Mouse (Mus musculus): Measurements from ENCODE around the gene Gm20388.
A peak's percentile ranks its signal among the peaks of the same experiment; 100 is the strongest.
"Not testable (repeated sequence)": the region's sequence is repeated elsewhere in the genome, so short reads cannot be mapped to it uniquely, and the experiment has no call there.

Gene Gm20388

DNA sequence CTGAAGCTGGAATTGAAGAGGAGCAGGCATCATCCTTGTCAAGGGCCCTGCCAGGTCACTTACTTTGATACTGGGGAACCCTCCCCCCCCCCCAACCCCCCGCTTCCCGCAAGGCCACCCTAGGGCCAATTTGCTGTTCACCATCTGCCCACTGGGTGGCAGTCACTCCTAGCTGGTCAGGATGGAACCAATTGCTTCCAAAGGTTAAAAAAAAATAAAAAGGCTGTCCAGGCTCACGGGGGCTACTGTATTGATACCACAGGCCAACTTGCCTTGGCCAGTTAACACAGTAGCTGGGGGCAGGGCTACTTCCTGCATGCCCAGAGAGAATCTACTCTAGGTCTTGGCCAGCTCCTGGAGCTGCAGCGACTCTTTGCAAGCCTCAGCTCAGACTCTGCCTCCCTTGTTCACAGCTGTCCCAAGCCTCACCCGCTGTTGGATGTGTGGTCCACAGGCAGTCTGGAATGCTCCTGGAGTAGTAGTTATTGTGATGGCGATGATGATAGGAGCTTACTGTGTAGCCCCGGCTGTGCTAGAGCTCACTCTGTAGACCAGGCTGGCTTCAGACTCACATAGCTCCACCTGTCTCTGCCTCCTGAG is 2707.4 kb downstream of the Gm20388 start:
- peak; percentile 90 for DNase-seq (ENCODE audit: low spot score)

DNA sequence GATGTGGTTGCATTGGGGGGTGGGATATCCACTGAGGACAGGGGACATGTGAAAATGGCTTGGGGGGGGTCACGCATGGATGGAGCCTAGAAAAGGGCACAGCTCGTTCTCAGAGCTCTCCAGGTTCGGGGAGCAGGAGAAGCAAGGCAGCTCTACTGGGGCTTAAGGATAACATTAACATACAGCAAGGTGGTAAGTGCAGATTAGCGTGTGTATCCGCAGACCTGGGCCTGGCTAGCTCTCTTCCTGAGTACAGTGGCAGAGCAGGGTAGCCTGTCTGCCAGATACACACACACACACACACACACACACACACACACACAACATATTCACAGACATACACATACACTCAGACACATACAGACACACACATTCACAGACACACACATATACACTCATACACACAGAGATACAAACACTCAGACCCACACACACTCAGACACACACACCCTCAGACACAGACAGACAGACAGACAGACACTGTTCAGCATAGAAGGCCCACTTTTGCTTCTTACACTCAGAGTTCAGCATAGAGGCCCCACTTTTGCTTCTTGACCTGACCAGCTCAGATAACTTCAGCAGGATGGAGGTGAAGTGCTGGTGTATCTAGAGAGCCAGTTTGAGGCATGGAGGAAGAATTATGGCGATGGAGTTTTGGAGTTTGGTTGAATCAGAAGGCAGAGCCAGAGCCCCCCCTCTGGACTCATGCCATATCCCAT is 2708.2 kb downstream of the Gm20388 start:
- DNase-seq (ENCODE audit: low spot score) = no peak

DNA sequence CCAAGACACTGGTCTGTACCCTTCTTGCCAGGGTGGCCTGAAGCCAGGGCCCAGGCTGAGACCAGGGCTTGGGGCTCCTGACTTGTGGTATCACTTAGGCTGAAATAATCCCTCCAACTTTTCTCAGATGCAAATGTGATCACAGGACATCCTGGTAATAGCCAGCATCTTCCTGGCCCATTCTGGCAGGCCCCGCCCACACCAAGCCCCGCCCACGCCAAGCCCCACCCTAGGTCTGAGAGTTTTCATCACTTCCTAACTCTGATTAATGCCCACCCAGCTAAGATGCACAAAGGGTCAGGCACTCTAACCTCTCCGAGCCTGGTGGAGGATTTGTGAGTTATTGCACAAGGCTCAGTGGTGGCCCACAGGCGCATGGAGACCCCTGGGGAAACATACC is 2709.8 kb downstream of the Gm20388 start:
- DNase-seq (ENCODE audit: low spot score) = peak; percentile 20

DNA sequence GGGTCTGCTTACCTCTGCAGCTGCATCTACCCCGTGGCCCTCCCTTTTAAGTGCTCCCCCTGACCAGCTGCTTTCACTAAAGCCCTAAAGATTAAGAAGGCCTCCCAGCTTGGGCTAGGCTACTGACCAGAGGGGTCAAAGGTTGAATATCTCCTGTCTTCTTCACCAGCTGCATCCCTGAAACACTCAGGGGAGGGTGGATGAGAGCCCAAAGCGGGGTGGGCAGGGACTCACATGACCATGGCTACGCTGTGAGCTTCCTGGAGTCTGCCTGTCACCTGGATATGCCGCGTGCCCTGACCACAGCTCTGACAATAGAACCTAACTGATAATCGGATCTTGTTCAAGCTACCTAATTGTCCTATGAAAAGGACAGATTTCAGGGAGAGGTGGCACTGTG is 2712.1 kb downstream of the Gm20388 start, which contains the start of gene Pabpn1l:
Pabpn1l (minus strand) TSS at position 13 of the 400 bp plus-strand sequence.
- peak; percentile 23 for DNase-seq (ENCODE audit: low spot score)

DNA sequence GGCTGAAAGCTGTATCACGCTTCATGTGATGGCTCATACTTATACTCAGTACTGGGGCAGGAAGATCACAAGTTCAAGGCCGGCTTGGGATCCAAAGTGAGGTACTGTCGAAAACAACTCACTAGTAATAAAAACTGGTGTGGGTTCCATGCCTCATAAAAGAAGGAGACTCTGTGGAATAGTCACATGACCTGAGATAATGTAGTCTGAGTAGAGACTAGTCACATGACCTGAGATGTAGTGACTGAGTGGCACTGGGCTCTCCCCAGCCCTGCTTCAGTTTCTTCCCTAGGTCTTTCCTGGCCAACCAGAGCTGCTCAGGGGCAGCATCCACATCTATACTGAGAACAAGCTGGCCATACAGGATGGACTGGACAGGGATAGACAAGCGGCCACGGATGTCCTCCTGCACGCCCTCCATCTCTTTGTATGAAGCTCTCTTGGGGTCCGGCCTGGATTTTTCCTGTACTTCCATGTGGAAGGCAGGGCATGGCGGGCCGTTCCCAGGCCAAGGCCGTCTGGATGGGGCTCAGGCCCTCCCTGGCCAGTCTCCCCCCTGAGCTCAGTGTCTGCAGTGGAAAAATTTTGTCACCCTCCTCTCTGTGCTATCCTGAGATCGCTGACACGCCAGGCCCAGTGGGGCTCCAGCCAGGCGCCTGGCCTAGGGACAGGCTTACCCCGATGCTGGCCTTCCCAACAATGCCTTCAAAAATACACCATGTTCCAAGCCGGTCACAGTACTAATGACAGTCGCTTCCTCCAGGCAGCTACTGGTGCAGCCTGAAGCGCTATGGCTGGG is 2713.4 kb downstream of the Gm20388 start:
- DNase-seq (ENCODE audit: low spot score) = no peak

DNA sequence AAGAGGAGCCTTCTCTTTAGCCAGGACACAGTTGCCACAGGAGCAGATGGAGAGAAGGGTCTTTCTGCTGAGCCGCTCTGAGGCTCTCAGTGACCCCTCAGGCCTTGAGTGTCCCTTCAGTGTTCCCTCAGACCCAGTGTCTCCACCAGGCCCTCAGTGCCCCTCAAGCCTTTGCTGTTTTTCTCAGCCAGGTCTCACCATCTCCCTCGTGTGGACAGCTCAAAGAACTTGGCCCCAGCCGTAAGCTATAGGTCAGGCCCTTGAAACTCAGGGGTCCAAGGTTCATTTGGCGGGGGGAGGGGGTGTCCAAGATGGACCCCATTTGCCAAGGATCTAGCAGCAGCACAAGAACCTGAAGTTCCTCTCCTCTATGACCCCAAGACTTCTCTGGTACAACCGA is 2714.0 kb downstream of the Gm20388 start:
- no peak for DNase-seq (ENCODE audit: low spot score)

DNA sequence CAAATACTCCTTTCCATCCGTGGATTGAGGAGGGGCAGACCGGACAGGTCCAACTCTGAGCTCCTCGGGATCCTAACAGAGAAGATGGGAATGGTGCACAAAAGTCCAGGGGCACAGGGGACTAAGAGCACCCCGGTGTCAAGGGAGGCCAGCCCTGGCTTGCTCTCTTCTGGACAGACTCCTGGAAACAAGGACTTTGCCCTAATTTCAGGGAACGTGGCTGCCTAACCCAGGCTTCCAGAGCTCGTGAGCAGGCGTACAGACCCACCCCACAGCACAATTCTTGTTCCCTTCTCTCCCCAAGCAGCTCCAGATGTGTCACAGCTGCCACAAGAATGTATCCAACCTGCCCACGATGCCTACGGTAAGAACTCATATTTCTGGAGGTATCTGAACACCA is 2715.2 kb downstream of the Gm20388 start:
- no peak for DNase-seq (ENCODE audit: low spot score)

DNA sequence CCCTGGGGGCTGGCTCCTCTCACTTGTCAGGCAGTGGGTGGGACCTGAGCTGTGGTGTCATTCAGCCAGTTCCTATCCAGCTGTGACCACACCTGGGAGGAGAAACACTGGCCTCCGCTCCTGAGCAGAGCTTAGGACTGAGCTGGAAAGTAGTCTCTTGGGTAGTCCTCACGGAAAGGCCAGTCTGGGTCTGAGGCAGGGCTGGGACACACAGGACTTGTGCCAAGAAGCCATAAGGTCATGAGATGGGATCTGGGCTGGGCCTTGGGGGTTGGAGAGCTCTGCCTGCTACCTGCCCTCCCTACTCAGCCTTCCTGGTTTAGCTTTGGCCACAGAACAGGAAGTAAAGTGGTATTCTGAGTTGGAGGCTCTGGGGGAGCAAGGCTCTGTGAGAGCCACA is 2716.3 kb downstream of the Gm20388 start:
- no peak for DNase-seq (ENCODE audit: low spot score)

DNA sequence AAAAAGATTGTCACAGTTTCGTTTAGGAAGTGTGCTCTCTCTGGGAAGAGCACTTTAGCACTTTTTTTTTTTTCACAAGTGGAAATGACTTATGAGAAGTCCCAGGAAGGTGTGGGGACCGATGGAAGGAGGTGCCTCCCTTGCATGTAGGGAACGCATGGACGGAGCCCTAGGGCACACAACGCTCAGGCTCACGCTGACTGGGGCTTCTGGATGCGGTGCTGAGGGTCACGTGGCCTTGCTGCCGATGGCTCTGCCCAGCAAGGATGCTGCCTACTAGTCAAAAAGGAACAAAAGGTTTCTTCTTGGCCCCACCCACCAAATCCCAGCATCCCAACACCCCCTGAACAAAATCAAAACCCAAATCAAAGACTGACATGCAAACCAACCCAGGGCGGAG is 2718.7 kb downstream of the Gm20388 start:
- DNase-seq (ENCODE audit: low spot score) = peak; percentile 24

DNA sequence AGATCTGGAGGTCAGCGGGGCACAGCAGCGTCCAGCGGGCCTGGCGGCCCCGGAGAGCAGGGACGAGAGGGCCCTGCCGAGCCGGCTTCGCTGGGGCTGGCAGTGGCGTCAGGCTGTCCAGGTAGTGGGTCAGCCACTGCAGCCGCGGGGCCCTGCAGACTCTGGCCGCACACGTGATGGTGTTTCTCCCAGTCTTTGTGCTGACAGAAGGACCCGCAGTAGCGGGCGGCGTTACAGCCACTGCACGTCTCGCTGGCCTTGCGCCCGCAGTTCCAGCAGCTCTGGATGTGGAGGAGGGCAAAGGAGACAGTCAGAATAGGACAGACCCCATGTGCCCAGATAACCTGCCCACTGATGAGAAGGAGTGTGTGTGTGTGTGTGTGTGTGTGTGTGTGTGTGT is 2720.1 kb downstream of the Gm20388 start:
- DNase-seq (ENCODE audit: low spot score) = no peak

DNA sequence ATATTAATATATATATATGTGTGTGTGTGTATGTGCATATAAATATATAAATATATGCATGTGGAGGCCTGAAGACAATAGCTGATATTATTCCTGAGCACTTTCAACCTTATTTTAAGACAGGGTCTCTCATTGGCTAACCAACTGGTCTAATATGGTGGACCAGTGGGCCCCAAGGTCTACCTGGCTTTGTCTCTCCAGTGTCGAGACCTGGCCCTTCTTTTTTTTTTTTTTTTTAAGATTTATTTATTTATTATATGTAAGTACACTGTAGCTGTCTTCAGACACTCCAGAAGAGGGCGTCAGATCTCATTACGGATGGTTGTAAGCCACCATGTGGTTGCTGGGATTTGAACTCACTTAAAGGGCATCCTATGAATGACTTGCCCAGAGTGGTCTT is 2721.5 kb downstream of the Gm20388 start:
- DNase-seq (ENCODE audit: low spot score) = not testable (repeated sequence)

DNA sequence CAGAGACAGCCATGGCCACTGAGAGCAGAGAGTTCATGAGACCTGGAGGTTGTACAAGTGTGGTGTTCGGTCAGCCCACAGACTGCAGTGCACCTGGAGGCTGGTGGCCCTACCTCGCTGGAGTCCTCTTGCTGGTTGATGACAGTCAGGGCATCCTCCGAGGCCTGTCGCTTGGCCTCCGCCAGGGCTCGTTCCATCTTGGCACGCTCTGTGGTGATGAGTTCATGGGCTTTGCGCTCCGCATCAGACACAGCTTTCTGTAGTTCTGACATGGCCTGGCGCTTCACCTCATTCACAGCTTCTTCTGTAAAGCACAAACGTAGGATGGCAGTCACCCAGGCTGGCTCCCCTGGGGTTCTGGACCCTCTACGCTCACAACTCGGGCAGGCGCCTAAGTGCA is 2722.6 kb downstream of the Gm20388 start:
- no peak for DNase-seq (ENCODE audit: low spot score)

DNA sequence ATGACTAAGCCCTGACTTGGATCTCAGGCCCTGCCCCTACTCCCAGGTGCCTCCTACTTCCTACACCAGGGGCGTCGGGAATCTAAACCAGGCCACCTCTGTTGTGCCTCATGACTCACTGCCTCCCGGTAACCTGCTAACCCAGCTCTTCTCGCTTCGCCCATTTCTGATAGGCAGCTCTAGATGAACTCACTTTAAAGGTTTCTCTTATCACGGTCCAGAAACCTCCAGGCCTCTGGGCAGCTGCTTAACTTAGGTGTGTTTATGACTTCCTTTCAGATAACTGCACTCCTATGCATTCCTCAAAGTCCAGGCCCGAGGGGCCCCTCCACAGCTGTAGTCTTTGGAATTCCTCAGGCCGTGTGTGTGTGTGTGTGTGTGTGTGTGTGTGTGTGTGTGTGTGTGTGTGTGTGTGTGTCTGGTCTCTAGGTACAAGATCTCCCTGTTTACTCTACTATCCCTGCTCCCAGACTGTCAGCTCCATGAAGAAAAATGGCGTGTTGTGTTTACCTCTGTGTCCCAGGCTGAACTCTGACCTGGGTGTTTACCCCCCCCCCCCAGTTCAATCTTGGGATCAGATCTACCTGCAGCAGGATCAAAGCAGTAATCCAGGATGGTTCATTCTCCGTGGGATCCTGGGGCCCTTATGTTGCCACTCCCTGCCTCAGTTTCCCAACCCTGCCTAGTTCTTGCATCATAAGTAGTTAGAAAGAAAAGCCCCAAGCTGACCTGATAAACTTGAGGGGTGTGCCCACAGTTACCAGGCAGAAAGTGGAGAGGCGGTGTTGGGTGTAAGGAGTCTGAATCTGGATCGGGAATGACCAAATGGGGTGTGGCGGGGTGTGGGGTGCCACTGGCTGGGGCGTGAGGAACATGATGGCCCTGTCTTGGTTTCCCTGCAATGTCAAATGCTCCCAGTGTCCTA is 2725.5 kb downstream of the Gm20388 start:
- peak; percentile 22 for DNase-seq (ENCODE audit: low spot score)

DNA sequence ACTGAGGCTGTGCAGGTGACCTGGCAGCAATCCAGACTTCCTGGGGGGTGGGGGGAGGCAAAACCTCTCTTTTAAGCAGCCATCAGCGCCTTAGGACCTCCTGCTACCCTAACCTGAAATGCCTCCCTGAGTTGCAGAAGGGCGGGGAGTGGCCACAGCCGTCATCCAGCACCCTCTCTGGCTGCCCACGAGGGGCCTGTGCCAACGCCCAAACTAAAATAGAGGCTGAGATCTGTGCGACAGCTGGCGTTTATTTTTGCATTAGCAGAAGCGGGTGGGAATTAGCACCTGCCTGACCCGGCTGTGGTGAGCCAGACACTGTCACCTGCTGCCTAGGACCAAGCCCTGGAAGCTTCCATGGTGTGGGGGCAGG is 2726.1 kb downstream of the Gm20388 start:
- DNase-seq (ENCODE audit: low spot score) = no peak

DNA sequence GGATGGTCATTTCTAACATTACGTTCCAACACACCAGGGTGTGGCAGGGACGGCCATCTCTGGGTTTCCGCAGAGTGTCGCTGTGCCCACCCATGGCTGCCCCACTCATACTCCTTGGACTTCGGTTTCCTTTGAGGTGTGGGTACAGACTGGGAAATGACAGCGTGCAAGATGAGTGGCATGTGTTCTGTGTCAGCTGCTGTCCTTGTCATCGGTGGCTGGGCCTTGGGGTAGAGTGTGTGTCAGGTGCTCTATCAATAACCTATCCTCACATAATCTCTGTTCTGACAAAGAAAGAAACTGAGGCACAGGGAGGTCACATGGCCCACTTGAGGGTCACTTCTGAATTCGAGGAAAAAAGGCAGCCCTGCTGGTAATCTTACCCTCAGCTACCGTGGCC is 2726.6 kb downstream of the Gm20388 start:
- DNase-seq (ENCODE audit: low spot score) = no peak

DNA sequence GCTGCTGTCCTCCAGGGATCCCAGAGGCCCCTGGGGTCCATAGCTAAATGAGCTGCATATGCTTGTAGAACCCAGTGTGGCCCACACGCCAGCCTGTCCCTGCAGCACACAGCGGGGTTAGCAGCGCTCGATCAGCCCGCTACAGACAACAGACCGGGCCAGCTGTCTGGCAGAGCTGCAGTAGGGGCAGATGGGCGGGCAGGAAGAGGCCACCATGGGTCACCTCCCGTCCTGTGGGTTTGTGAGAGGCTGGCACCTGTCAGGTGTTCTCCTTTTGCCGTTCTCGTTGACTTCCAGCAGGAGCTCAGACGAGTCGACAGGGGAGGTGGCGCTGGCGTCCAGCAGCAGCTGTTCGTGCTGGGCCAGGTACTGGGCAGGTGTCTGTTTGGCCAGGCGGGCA is 2728.0 kb downstream of the Gm20388 start:
- DNase-seq (ENCODE audit: low spot score) = no peak

DNA sequence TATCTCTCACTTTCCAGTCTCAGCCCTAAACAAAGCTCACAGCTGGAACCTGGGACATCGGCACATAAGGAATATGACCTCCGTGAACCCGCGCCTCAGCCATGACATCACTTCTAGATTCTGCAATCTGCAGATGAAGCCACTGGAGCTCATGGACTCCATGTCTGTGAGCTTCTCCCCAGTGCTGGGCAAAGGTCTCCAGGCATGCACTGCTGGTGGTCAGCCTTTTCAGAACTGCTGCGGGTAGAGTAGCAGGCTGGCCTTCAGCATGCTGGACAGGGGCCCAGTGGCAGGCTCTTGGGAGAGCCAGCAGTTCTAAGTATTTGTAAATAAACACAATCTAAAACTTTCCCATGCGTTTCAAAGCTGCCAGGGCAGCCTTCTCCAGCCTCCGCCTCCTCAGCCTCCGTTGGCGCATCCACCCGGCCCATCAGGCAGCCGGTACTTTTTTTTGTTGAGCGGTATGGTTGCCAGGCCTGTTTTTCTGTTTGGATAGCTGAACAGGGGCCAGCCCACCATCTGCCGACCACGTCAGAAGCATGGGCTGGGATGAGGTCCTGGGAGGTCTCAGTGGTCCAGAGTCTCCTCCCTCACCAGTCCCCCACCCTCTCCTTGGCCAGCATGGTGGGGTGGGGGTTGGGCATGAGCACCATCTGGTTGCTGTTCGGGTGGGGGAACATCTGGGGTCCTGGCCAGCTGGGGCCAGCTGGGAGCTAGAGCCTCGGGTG is 2729.0 kb downstream of the Gm20388 start:
- peak; percentile 74 for DNase-seq (ENCODE audit: low spot score)

DNA sequence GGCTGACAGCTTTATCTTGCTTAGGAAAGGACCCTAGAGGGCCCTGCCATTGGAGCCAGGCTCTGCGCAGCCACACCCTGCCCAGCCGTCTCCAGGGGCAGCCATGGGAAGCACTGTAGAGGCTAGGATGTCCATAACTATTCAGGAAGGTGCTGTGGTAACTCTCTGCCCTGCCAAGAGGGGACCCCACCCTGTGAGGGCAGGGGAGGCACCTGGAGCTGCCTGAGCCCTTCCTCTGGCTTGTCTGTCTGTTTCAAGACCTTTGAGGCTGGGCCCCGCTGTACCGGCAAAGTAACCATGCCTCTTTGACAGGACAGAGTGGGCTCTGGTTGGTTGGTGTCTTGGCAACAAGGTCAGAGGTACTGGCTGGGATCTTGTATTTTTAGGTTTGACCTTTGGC is 2730.2 kb downstream of the Gm20388 start:
- no peak for DNase-seq (ENCODE audit: low spot score)

DNA sequence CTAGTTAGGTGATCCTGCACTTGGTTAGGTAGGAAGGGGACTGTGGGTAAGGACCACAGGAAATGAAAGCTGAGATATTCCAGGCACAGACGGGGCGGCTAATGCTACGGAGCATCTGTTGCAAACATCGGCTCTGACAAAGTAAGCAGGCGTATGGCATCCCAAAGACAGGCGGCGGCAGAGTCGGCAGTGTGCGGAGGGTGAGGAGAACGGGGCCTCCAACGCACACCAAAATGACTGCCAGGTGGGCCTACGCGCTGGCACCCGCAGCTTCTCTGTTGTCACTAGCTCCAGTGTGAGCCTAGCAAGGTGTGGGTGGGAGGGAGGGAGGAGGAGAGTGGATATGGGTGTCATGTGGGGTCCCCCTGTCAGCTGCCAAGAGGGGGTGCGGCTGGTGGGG is 2730.8 kb downstream of the Gm20388 start:
- DNase-seq (ENCODE audit: low spot score) = no peak

DNA sequence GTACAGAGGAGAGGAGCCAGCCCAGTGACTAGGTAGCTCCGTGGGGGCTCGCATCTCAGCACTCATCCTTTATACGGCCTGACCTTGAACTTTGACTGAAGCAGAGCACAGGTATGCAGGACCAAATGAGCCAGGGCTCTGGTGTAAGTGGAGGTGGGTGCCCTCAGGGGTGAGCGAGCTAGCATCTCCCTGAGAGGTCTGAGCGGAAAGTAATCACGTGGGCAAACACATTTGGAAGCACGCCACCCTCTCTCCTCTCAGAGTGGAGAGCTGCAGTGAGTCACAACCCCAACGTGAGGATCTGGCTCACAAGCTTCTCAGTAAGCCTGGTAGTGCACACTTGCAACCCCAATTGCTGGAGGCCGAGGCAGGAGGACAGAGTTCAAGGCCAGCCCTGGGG is 2731.4 kb downstream of the Gm20388 start:
- no peak for DNase-seq (ENCODE audit: low spot score)

DNA sequence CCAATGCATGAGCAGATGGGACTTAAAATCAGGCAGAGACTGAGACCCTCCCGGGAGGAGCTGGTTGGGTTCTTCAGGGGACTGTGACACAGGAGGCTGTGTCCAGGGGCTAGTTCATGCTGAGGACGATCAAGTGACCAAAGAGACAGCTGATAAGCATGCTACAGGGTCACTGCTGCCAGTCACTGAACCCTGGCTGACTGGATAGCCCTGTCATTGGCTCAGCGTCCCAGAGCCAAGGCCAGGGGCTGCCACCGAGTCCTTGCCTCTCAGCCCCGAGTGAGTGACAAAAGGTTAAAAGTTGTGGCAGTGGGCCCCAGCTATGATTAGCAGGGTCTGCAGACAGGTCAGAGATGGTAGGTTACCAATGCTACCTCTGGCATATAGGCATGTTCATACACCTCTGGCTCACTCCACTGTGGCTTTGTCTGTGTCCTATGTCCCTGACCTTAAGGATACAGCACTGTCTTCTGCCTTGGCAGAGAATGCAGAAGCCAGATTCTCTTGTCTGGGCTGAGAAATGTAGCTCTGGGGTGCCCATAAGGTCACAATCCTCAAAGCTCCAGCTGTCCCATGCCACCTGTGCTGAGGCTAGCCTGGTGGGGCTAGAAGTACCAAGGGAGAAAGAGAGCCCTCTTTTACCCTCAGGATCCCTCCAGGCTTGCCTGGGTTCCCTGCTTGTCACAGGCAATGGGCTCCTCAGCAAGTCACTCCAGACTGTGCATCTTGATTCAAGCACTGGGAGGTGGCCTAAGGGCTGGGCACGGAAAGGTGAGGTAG is 2733.7 kb downstream of the Gm20388 start:
- no peak for DNase-seq (ENCODE audit: low spot score)
